Mouse (Mus musculus) forebrain, embryonic 11.5 days (tissue): Measurements from ENCODE around the gene 2900026A02Rik. TPM values are rescaled to one million over a fixed set of nuclear protein-coding genes. Genes with fewer than 3 reads are reported as not detected.

Source experiments
- ATAC-seq: fragments of 200-750 bp; cut with Nextera tagmentation; replicated peaks from 2 replicates; pipeline ENCODE4 v1.8.0; 2017; ENCODE audit warnings: moderate TSS enrichment; ENCODE audit not compliant: low FRiP score
- DNase-seq: peaks from one replicate; pipeline ENCODE4 v3.0.0-alpha.2; 2017; ENCODE audit warnings: low spot score
- H3K27ac ChIP-seq: fragments of 300-500 bp; sonication (generic); 2 replicates; pipeline ENCODE4 v1.5.1; 2014; ENCODE audit warnings: low read depth, low read length
- H3K27me3 ChIP-seq: fragments of 300-500 bp; sonication (generic); 2 replicates; pipeline ENCODE4 v1.6.1; 2014; ENCODE audit warnings: mild to moderate bottlenecking, low read length, mixed read lengths; ENCODE audit not compliant: control insufficient read depth, insufficient read depth
- H3K36me3 ChIP-seq: fragments of 300-500 bp; sonication (generic); 2 replicates; pipeline ENCODE4 v1.6.1; 2014; ENCODE audit warnings: mild to moderate bottlenecking, low read length, moderate library complexity, mixed read lengths; ENCODE audit not compliant: control insufficient read depth, insufficient read depth
- H3K4me1 ChIP-seq: fragments of 300-500 bp; sonication (generic); replicated peaks from 2 replicates; pipeline ENCODE4 v1.6.1; 2014; ENCODE audit warnings: low read length, mixed read lengths; ENCODE audit not compliant: control insufficient read depth, insufficient read depth
- H3K4me2 ChIP-seq: fragments of 300-500 bp; sonication (generic); 2 replicates; pipeline ENCODE4 v1.6.1; 2014; ENCODE audit warnings: low read depth, mild to moderate bottlenecking, low read length, moderate library complexity, mixed read lengths; ENCODE audit not compliant: severe bottlenecking
- H3K4me3 ChIP-seq: fragments of 300-500 bp; sonication (generic); 2 replicates; pipeline ENCODE4 v1.5.1; 2014; ENCODE audit warnings: low read depth, low read length
- H3K9ac ChIP-seq: fragments of 300-500 bp; sonication (generic); 2 replicates; pipeline ENCODE4 v1.6.1; 2014; ENCODE audit warnings: low read length
- H3K9me3 ChIP-seq: fragments of 300-500 bp; sonication (generic); 2 replicates; pipeline ENCODE4 v1.6.1; 2016; ENCODE audit warnings: low read length, mixed read lengths; ENCODE audit not compliant: control insufficient read depth
- WGBS: fragments of 180-500 bp; shearing (Covaris S2); extraction: QIAGEN DNeasy Blood & Tissue Kit; methylation state at CpG from one replicate; pipeline ENCODE4 v1.1.7; 2014; 5-methylcytosine and 5-hydroxymethylcytosine counted together
- polyA plus RNA-seq: library from polyadenylated mRNA; unstranded; fragments of >200 nt; fragmentation: Nextera tagmentation; extraction: Ambion mirVana; gene quantifications from 2 replicates; pipeline ENCODE4 v1.2.1, GENCODE M21; 2014

2900026A02Rik gene
- polyA plus RNA-seq, 1 experiment from 2014 or later = 3.4 TPM

GRCm38 (mm10) chr5:113208622-113209400, 12.2 kb downstream of the 2900026A02Rik start:
- H3K36me3 ChIP-seq = no peaks in the 10 kb centered on the region
- 64% methylated on average over 11 of the region's 11 CpGs for WGBS
- no peak overlapping the region for H3K27ac ChIP-seq
- no peak overlapping the region for H3K9ac ChIP-seq
- H3K27me3 ChIP-seq = no peaks in the 10 kb centered on the region
- H3K9me3 ChIP-seq = no peaks in the 10 kb centered on the region
- no peaks in the 10 kb centered on the region for H3K4me1 ChIP-seq
- H3K4me2 ChIP-seq = no peak overlapping the region
- DNase-seq = no peak
- no peak overlapping the region for H3K4me3 ChIP-seq
- no peak for ATAC-seq

GRCm38 (mm10) chr5:113208048-113208447, 13.0 kb downstream of the 2900026A02Rik start:
- no peaks in the 10 kb centered on the region for H3K27me3 ChIP-seq
- H3K4me1 ChIP-seq = no peaks in the 10 kb centered on the region
- 85% methylated on average over 4 of the region's 4 CpGs for WGBS
- H3K9me3 ChIP-seq = no peaks in the 10 kb centered on the region
- no peak overlapping the region for H3K9ac ChIP-seq
- no peak overlapping the region for H3K27ac ChIP-seq
- DNase-seq = no peak
- H3K4me2 ChIP-seq = no peak overlapping the region
- ATAC-seq = no peak
- H3K36me3 ChIP-seq = no peaks in the 10 kb centered on the region
- no peak overlapping the region for H3K4me3 ChIP-seq

- no peaks in the 10 kb centered on the region for H3K4me1 ChIP-seq
- DNase-seq = no peak
- no peaks in the 10 kb centered on the region for H3K9me3 ChIP-seq
- 73% methylated on average over 9 of the region's 9 CpGs for WGBS
- H3K9ac ChIP-seq = no peak overlapping the region
- no peak overlapping the region for H3K4me2 ChIP-seq
- no peak overlapping the region for H3K4me3 ChIP-seq
- no peak overlapping the region for H3K27ac ChIP-seq
- no peak for ATAC-seq
- H3K36me3 ChIP-seq = no peaks in the 10 kb centered on the region
- H3K27me3 ChIP-seq = no peaks in the 10 kb centered on the region
These were observed 14.2 kb downstream of the 2900026A02Rik start for GRCm38 (mm10) chr5:113206670-113207352.

GRCm38 (mm10) chr5:113204193-113204592, 16.8 kb downstream of the 2900026A02Rik start:
- H3K4me3 ChIP-seq = no peak overlapping the region
- WGBS = 91% methylated on average over 9 of the region's 9 CpGs
- 0 out of 2 replicates have a peak, but pooled peaks cover under 1% of the 10 kb centered on the region for H3K4me1 ChIP-seq
- H3K4me2 ChIP-seq = no peak overlapping the region
- no peak overlapping the region for H3K9ac ChIP-seq
- no peaks in the 10 kb centered on the region for H3K9me3 ChIP-seq
- no peaks in the 10 kb centered on the region for H3K27me3 ChIP-seq
- no peaks in the 10 kb centered on the region for H3K36me3 ChIP-seq
- no peak overlapping the region for H3K27ac ChIP-seq
- no peak for ATAC-seq
- DNase-seq = no peak

GRCm38 (mm10) chr5:113199772-113200134, 21.3 kb downstream of the 2900026A02Rik start:
- no peak for ATAC-seq
- 0 out of 2 replicates have a peak, but pooled peaks cover 1% of the 10 kb centered on the region for H3K4me1 ChIP-seq
- no peak for DNase-seq
- no peaks in the 10 kb centered on the region for H3K9me3 ChIP-seq
- no peaks in the 10 kb centered on the region for H3K36me3 ChIP-seq
- no peak overlapping the region for H3K9ac ChIP-seq
- no peak overlapping the region for H3K4me3 ChIP-seq
- H3K4me2 ChIP-seq = no peak overlapping the region
- no peaks in the 10 kb centered on the region for H3K27me3 ChIP-seq
- 92% methylated on average over 10 of the region's 10 CpGs for WGBS
- no peak overlapping the region for H3K27ac ChIP-seq

GRCm38 (mm10) chr5:113199126-113199771, 21.8 kb downstream of the 2900026A02Rik start:
- Histone ChIP-seq H3K27me3 (no peaks in the 10 kb centered on the region), H3K4me3 (no peak overlapping the region), H3K36me3 (no peaks in the 10 kb centered on the region), H3K27ac (no peak overlapping the region), H3K9ac (no peak overlapping the region), H3K4me1 (0 out of 2 replicates have a peak, but pooled peaks cover 1% of the 10 kb centered on the region), H3K9me3 (no peaks in the 10 kb centered on the region), H3K4me2 (no peak overlapping the region)
- DNase-seq = no peak
- no peak for ATAC-seq
- 55% methylated on average over 8 of the region's 8 CpGs for WGBS

- H3K9me3 ChIP-seq = no peaks in the 10 kb centered on the region
- no peak overlapping the region for H3K4me2 ChIP-seq
- H3K27me3 ChIP-seq = no peaks in the 10 kb centered on the region
- DNase-seq (no peak), ATAC-seq (no peak)
- 0 out of 2 replicates have a peak, but pooled peaks cover 1% of the 10 kb centered on the region for H3K4me1 ChIP-seq
- H3K9ac ChIP-seq = no peak overlapping the region
- WGBS = 76% methylated on average over 9 of the region's 9 CpGs
- H3K27ac ChIP-seq = no peak overlapping the region
- H3K4me3 ChIP-seq = no peak overlapping the region
- no peaks in the 10 kb centered on the region for H3K36me3 ChIP-seq
These were observed 23.9 kb downstream of the 2900026A02Rik start for GRCm38 (mm10) chr5:113196916-113197794.

- ATAC-seq (no peak), DNase-seq (no peak)
- Histone ChIP-seq H3K9ac (no peak overlapping the region), H3K27me3 (no peaks in the 10 kb centered on the region), H3K4me3 (no peak overlapping the region), H3K4me2 (no peak overlapping the region), H3K36me3 (no peaks in the 10 kb centered on the region), H3K4me1 (0 out of 2 replicates have a peak, but pooled peaks cover 1% of the 10 kb centered on the region), H3K9me3 (no peaks in the 10 kb centered on the region), H3K27ac (no peak overlapping the region)
- WGBS = 90% methylated on average over 6 of the region's 6 CpGs
These were observed 25.1 kb downstream of the 2900026A02Rik start for GRCm38 (mm10) chr5:113195907-113196306.
